Mouse (Mus musculus) liver, embryonic 14.5 days (tissue): ENCODE measurements at regions not wholly inside any gene's neighbourhood (a gene's known extent, or its start where the extent isn't known, plus 50 kb on each side); places are given as distances from the start of the nearest gene placed in this dataset.

Experiments
- CTCF ChIP-seq: IDR thresholded peaks from 2 replicates; pipeline ENCODE4 v1.5.1; 2016; ENCODE audit warnings: antibody characterized with exemption, low read depth, control low read depth
- EP300 ChIP-seq: IDR thresholded peaks from 2 replicates; pipeline ENCODE4 v1.6.1; 2016; ENCODE audit warnings: antibody characterized with exemption, low read depth

GRCm38 (mm10) chr6:51727191-51727590 lies 203.5 kb downstream of the Snx10 start:
- TF ChIP-seq CTCF (no peak), EP300 (no peak)
